Mouse (Mus musculus) liver, embryonic 11.5 days (tissue): ENCODE results near the gene Rtn4. TPM values are rescaled to one million over a fixed set of nuclear protein-coding genes. Genes with fewer than 3 reads are reported as not detected.

Experiments used
- ATAC-seq: fragments of 200-750 bp; cut with Nextera tagmentation; replicated peaks from 2 replicates; pipeline ENCODE4 v1.8.0; 2017; ENCODE audit warnings: moderate number of reproducible peaks, mild to moderate bottlenecking, moderate TSS enrichment, moderate library complexity; ENCODE audit not compliant: low FRiP score
- DNase-seq: peaks from one replicate; pipeline ENCODE4 v3.0.0-alpha.2; 2017; ENCODE audit warnings: low spot score
- H3K27ac ChIP-seq: fragments of 300-500 bp; sonication (generic); 2 replicates; pipeline ENCODE4 v1.5.1; 2014; ENCODE audit warnings: mild to moderate bottlenecking, low read depth, low read length, control low read depth
- H3K27me3 ChIP-seq: fragments of 300-500 bp; sonication (generic); replicated peaks from 2 replicates; pipeline ENCODE4 v1.6.1; 2014; ENCODE audit warnings: low read length, mixed read lengths; ENCODE audit not compliant: control insufficient read depth, insufficient read depth
- H3K36me3 ChIP-seq: fragments of 300-500 bp; sonication (generic); 2 replicates; pipeline ENCODE4 v1.6.1; 2014; ENCODE audit warnings: mild to moderate bottlenecking, low read length, moderate library complexity, mixed read lengths; ENCODE audit not compliant: control insufficient read depth, insufficient read depth
- H3K4me1 ChIP-seq: fragments of 300-500 bp; sonication (generic); replicated peaks from 2 replicates; pipeline ENCODE4 v1.6.1; 2014; ENCODE audit warnings: low read length, mixed read lengths; ENCODE audit not compliant: control insufficient read depth, insufficient read depth
- H3K4me2 ChIP-seq: fragments of 300-500 bp; sonication (generic); 2 replicates; pipeline ENCODE4 v1.6.1; 2014; ENCODE audit warnings: mild to moderate bottlenecking, control low read depth, moderate library complexity
- H3K4me3 ChIP-seq: fragments of 300-500 bp; sonication (generic); 2 replicates; pipeline ENCODE4 v1.5.1; 2014; ENCODE audit warnings: low read depth, low read length, control low read depth
- H3K9ac ChIP-seq: fragments of 300-500 bp; sonication (generic); 2 replicates; pipeline ENCODE4 v1.6.1; 2014; ENCODE audit warnings: low read depth, low read length, control low read depth
- H3K9me3 ChIP-seq: fragments of 300-500 bp; sonication (generic); 2 replicates; pipeline ENCODE4 v1.6.1; 2016; ENCODE audit warnings: low read length, inconsistent platforms, mixed read lengths; ENCODE audit not compliant: control insufficient read depth
- WGBS: fragments of 180-500 bp; shearing (Covaris S2); extraction: QIAGEN DNeasy Blood & Tissue Kit; methylation state at CpG from one replicate; pipeline ENCODE4 v1.1.7; 2014; 5-methylcytosine and 5-hydroxymethylcytosine counted together
- polyA plus RNA-seq: library from polyadenylated mRNA; unstranded; fragments of >200 nt; fragmentation: Nextera tagmentation; extraction: Ambion mirVana; gene quantifications from 2 replicates; pipeline ENCODE4 v1.2.1, GENCODE M21; 2014

The Rtn4 gene
- polyA plus RNA-seq, 1 experiment from 2014 or later: 23.4 TPM

GRCm38 (mm10) chr11:29758617-29759016 is 65.9 kb downstream of the Rtn4 start:
- no peak for ATAC-seq

GRCm38 (mm10) chr11:29761387-29761786 is 68.6 kb downstream of the Rtn4 start:
- WGBS: 91% methylated on average over 9 of the region's 9 CpGs
- H3K4me2 ChIP-seq: no peak overlapping the region
- no peaks in the 10 kb centered on the region for H3K36me3 ChIP-seq
- no peak overlapping the region for H3K27ac ChIP-seq
- no peaks in the 10 kb centered on the region for H3K9me3 ChIP-seq
- DNase-seq: no peak
- no peaks in the 10 kb centered on the region for H3K4me1 ChIP-seq
- no peak overlapping the region for H3K4me3 ChIP-seq
- ATAC-seq: no peak
- H3K9ac ChIP-seq: no peak overlapping the region
- H3K27me3 ChIP-seq: no peaks in the 10 kb centered on the region

More at GRCm38 (mm10) chr11:29758617-29759016, 65.9 kb downstream of the Rtn4 start:
- no peak overlapping the region for H3K9ac ChIP-seq
- no peak overlapping the region for H3K4me3 ChIP-seq
- H3K27ac ChIP-seq: no peak overlapping the region
- no peak for DNase-seq
- no peaks in the 10 kb centered on the region for H3K4me1 ChIP-seq
- no peaks in the 10 kb centered on the region for H3K27me3 ChIP-seq
- H3K4me2 ChIP-seq: no peak overlapping the region
- no peaks in the 10 kb centered on the region for H3K9me3 ChIP-seq
- H3K36me3 ChIP-seq: no peaks in the 10 kb centered on the region
- 82% methylated on average over 5 of the region's 5 CpGs for WGBS

GRCm38 (mm10) chr11:29762768-29763167 is 70.0 kb downstream of the Rtn4 start:
- 97% methylated on average over 1 of the region's 1 CpGs for WGBS
- no peaks in the 10 kb centered on the region for H3K36me3 ChIP-seq
- H3K4me3 ChIP-seq: no peak overlapping the region
- ATAC-seq (no peak), DNase-seq (no peak)
- no peaks in the 10 kb centered on the region for H3K27me3 ChIP-seq
- no peaks in the 10 kb centered on the region for H3K9me3 ChIP-seq
- no peak overlapping the region for H3K4me2 ChIP-seq
- H3K4me1 ChIP-seq: no peaks in the 10 kb centered on the region
- H3K27ac ChIP-seq: no peak overlapping the region
- no peak overlapping the region for H3K9ac ChIP-seq

GRCm38 (mm10) chr11:29765063-29765462 is 72.3 kb downstream of the Rtn4 start:
- H3K9me3 ChIP-seq: no peaks in the 10 kb centered on the region
- no peaks in the 10 kb centered on the region for H3K36me3 ChIP-seq

GRCm38 (mm10) chr11:29766313-29766982 is 73.7 kb downstream of the Rtn4 start:
- no peaks in the 10 kb centered on the region for H3K36me3 ChIP-seq
- H3K4me2 ChIP-seq: no peak overlapping the region
- no peak for DNase-seq
- no peak overlapping the region for H3K27ac ChIP-seq
- no peaks in the 10 kb centered on the region for H3K27me3 ChIP-seq
- no peaks in the 10 kb centered on the region for H3K9me3 ChIP-seq
- H3K4me3 ChIP-seq: no peak overlapping the region
- 79% methylated on average over 11 of the region's 11 CpGs for WGBS
- H3K4me1 ChIP-seq: no peaks in the 10 kb centered on the region
- no peak overlapping the region for H3K9ac ChIP-seq
- ATAC-seq: no peak

More at GRCm38 (mm10) chr11:29765063-29765462, 72.3 kb downstream of the Rtn4 start:
- no peak overlapping the region for H3K27ac ChIP-seq
- ATAC-seq (no peak), DNase-seq (no peak)
- no peaks in the 10 kb centered on the region for H3K27me3 ChIP-seq
- H3K9ac ChIP-seq: no peak overlapping the region
- no peaks in the 10 kb centered on the region for H3K4me1 ChIP-seq
- no peak overlapping the region for H3K4me2 ChIP-seq
- no peak overlapping the region for H3K4me3 ChIP-seq
- 80% methylated on average over 4 of the region's 4 CpGs for WGBS

GRCm38 (mm10) chr11:29768523-29768922 is 75.8 kb downstream of the Rtn4 start:
- H3K27me3 ChIP-seq: no peaks in the 10 kb centered on the region
- H3K4me2 ChIP-seq: no peak overlapping the region
- no peaks in the 10 kb centered on the region for H3K9me3 ChIP-seq
- no peak overlapping the region for H3K4me3 ChIP-seq
- no peak overlapping the region for H3K27ac ChIP-seq
- H3K36me3 ChIP-seq: no peaks in the 10 kb centered on the region
- no peaks in the 10 kb centered on the region for H3K4me1 ChIP-seq
- no peak overlapping the region for H3K9ac ChIP-seq
- DNase-seq (no peak), ATAC-seq (no peak)

- WGBS: 68% methylated on average over 3 of the region's 3 CpGs
- no peak overlapping the region for H3K9ac ChIP-seq
- DNase-seq (no peak), ATAC-seq (no peak)
- H3K36me3 ChIP-seq: no peaks in the 10 kb centered on the region
- no peak overlapping the region for H3K4me2 ChIP-seq
- no peak overlapping the region for H3K27ac ChIP-seq
- H3K4me1 ChIP-seq: 0 out of 2 replicates have a peak, but pooled peaks cover 3% of the 10 kb centered on the region
- H3K9me3 ChIP-seq: no peaks in the 10 kb centered on the region
- H3K27me3 ChIP-seq: no peaks in the 10 kb centered on the region
- H3K4me3 ChIP-seq: no peak overlapping the region
Measured at GRCm38 (mm10) chr11:29770666-29771400, 78.1 kb downstream of the Rtn4 start.

- ATAC-seq (no peak), DNase-seq (no peak)
- Histone ChIP-seq H3K9me3 (no peaks in the 10 kb centered on the region), H3K4me2 (no peak overlapping the region), H3K36me3 (no peaks in the 10 kb centered on the region), H3K9ac (no peak overlapping the region), H3K4me3 (no peak overlapping the region), H3K27me3 (no peaks in the 10 kb centered on the region), H3K27ac (no peak overlapping the region), H3K4me1 (0 out of 2 replicates have a peak, but pooled peaks cover 3% of the 10 kb centered on the region)
- WGBS: 79% methylated on average over 1 of the region's 1 CpGs
Measured at GRCm38 (mm10) chr11:29772279-29772678, 79.5 kb downstream of the Rtn4 start.

GRCm38 (mm10) chr11:29774296-29774695 is 81.5 kb downstream of the Rtn4 start:
- Histone ChIP-seq H3K4me3 (no peak overlapping the region), H3K27ac (no peak overlapping the region), H3K4me2 (no peak overlapping the region), H3K4me1 (0 out of 2 replicates have a peak, but pooled peaks cover 3% of the 10 kb centered on the region), H3K9me3 (no peaks in the 10 kb centered on the region), H3K27me3 (no peaks in the 10 kb centered on the region), H3K36me3 (no peaks in the 10 kb centered on the region), H3K9ac (no peak overlapping the region)
- WGBS: 46% methylated on average over 2 of the region's 2 CpGs
- DNase-seq: no peak
- no peak for ATAC-seq
